In genomic region chr3:129640211-129641000, GRCm38 (mm10) we compare ENCODE assay signal across 10 mouse cellular contexts.
A peak's percentile ranks its signal among the peaks of the same experiment; 100 is the strongest.
DNase-seq lines count a peak whose midpoint lies in the region; ATAC-seq lines count a peak whose summit lies in the region.
"Had no signal": no experiment of that assay in that cellular context is flagged by ENCODE, and none has a peak within 500 bp of the region (broad histone marks: within the 10 kb centered on the region; RNA-seq: fewer than 3 reads in every experiment).

No protein-coding gene starts in this region.

- DNase-seq in kidney, adult 18-20 months: no peak
- DNase-seq in embryonic facial prominence, embryonic 14.5 days (ENCODE audit: low spot score): peak; percentile 59
- DNase-seq in cerebellum, adult 18-20 months: no peak
- no peak for DNase-seq in cerebellum, adult 11-12 months
- DNase-seq in yolk sac, embryonic 10.5 days (ENCODE audit: low spot score): no peak
- DNase-seq: cerebellum, adult 9-10 months had no signal

- H3K27ac ChIP-seq in kidney, embryonic 16.5 days (ENCODE audit: low read length): 0 out of 2 replicates have a peak overlapping the region, but pooled peaks have one; percentile 34
- peak overlapping the region; percentile 71 for H3K27ac ChIP-seq in embryonic facial prominence, embryonic 14.5 days (replicated peaks; ENCODE audit: low read depth, low read length)
- H3K27ac ChIP-seq in hindbrain, embryonic 16.5 days (ENCODE audit: low read depth, low read length): peak overlapping the region; percentile 71
- no peak overlapping the region for H3K27ac ChIP-seq in midbrain, embryonic 15.5 days
- H3K27ac ChIP-seq: stomach, embryonic 15.5 days had no signal

- peak; percentile 57 for ATAC-seq in kidney, embryonic 16.5 days (ENCODE audit: low FRiP score, low TSS enrichment)
- peak; percentile 67 for ATAC-seq in embryonic facial prominence, embryonic 14.5 days (ENCODE audit: low read depth)
- ATAC-seq in hindbrain, embryonic 16.5 days: peak; percentile 88
- ATAC-seq in midbrain, embryonic 15.5 days (replicated peaks): peak; percentile 76

- H3K9ac ChIP-seq in kidney, embryonic 16.5 days (replicated peaks; ENCODE audit: low read length): no peak overlapping the region
- H3K9ac ChIP-seq in embryonic facial prominence, embryonic 14.5 days (ENCODE audit: low read depth, low read length): no peak overlapping the region
- H3K9ac ChIP-seq in hindbrain, embryonic 16.5 days (ENCODE audit: low read depth, low read length): no peak overlapping the region
- H3K9ac ChIP-seq in midbrain, embryonic 15.5 days: no peak overlapping the region
- H3K9ac ChIP-seq: stomach, embryonic 15.5 days had no signal

- WGBS in kidney, embryonic 16.5 days: 54% methylated on average over 10 of the region's 10 CpGs
- WGBS in embryonic facial prominence, embryonic 14.5 days: 54% methylated on average over 10 of the region's 10 CpGs
- WGBS in hindbrain, embryonic 16.5 days: 40% methylated on average over 10 of the region's 10 CpGs
- 43% methylated on average over 10 of the region's 10 CpGs for WGBS in midbrain, embryonic 15.5 days

- H3K4me3 ChIP-seq in kidney, embryonic 16.5 days (ENCODE audit: low read length): no peak overlapping the region
- H3K4me3 ChIP-seq in embryonic facial prominence, embryonic 14.5 days (ENCODE audit: low read depth, low read length): no peak overlapping the region
- H3K4me3 ChIP-seq in hindbrain, embryonic 16.5 days (ENCODE audit: low read length): no peak overlapping the region
- H3K4me3 ChIP-seq in midbrain, embryonic 15.5 days: no peak overlapping the region
- H3K4me3 ChIP-seq: stomach, embryonic 15.5 days had no signal

- H3K4me2 ChIP-seq in kidney, embryonic 16.5 days (replicated peaks; ENCODE audit: low read depth, low read length): no peak overlapping the region
- no peak overlapping the region for H3K4me2 ChIP-seq in embryonic facial prominence, embryonic 14.5 days (ENCODE audit: low read depth, low read length)
- H3K4me2 ChIP-seq in hindbrain, embryonic 16.5 days (ENCODE audit: low read length): no peak overlapping the region
- no peak overlapping the region for H3K4me2 ChIP-seq in midbrain, embryonic 15.5 days
- H3K4me2 ChIP-seq: stomach, embryonic 15.5 days had no signal

- peaks cover 4% of the 10 kb centered on the region; the same call in 1 of the 2 replicates for H3K36me3 ChIP-seq in kidney, embryonic 16.5 days (ENCODE audit: insufficient read depth, low read length)
- no peaks in the 10 kb centered on the region for H3K36me3 ChIP-seq in embryonic facial prominence, embryonic 14.5 days (ENCODE audit: control insufficient read depth, insufficient read depth, low read length)
- 0 out of 2 replicates have a peak, but pooled peaks cover 2% of the 10 kb centered on the region for H3K36me3 ChIP-seq in hindbrain, embryonic 16.5 days (ENCODE audit: control insufficient read depth, insufficient read depth, low read length)
- H3K36me3 ChIP-seq in midbrain, embryonic 15.5 days (replicated peaks): no peaks in the 10 kb centered on the region
- H3K36me3 ChIP-seq: stomach, embryonic 15.5 days had no signal

- H3K9me3 ChIP-seq in kidney, embryonic 16.5 days (ENCODE audit: low read length): no peaks in the 10 kb centered on the region
- H3K9me3 ChIP-seq in embryonic facial prominence, embryonic 14.5 days (ENCODE audit: control insufficient read depth, low read length): no peaks in the 10 kb centered on the region
- no peaks in the 10 kb centered on the region for H3K9me3 ChIP-seq in hindbrain, embryonic 16.5 days (ENCODE audit: control insufficient read depth, low read length)
- no peaks in the 10 kb centered on the region for H3K9me3 ChIP-seq in midbrain, embryonic 15.5 days
- H3K9me3 ChIP-seq: stomach, embryonic 15.5 days had no signal

- H3K4me1 ChIP-seq in kidney, embryonic 16.5 days (ENCODE audit: insufficient read depth, low read length): peaks cover 4% of the 10 kb centered on the region
- peaks cover 11% of the 10 kb centered on the region; the same call in 1 of the 2 replicates for H3K4me1 ChIP-seq in embryonic facial prominence, embryonic 14.5 days (ENCODE audit: control insufficient read depth, insufficient read depth, low read length)
- no peaks in the 10 kb centered on the region; the same call in none of the 2 replicates for H3K4me1 ChIP-seq in hindbrain, embryonic 16.5 days (ENCODE audit: control insufficient read depth, insufficient read depth, low read depth, low read length)
- no peaks in the 10 kb centered on the region for H3K4me1 ChIP-seq in midbrain, embryonic 15.5 days
- H3K4me1 ChIP-seq: stomach, embryonic 15.5 days had no signal

- H3K27me3 ChIP-seq in kidney, embryonic 16.5 days (ENCODE audit: insufficient read depth, low read length): no peaks in the 10 kb centered on the region
- no peaks in the 10 kb centered on the region for H3K27me3 ChIP-seq in embryonic facial prominence, embryonic 14.5 days (replicated peaks; ENCODE audit: control insufficient read depth, insufficient read depth, low read length)
- H3K27me3 ChIP-seq in hindbrain, embryonic 16.5 days (replicated peaks; ENCODE audit: control insufficient read depth, insufficient read depth, low read length): no peaks in the 10 kb centered on the region
- H3K27me3 ChIP-seq in midbrain, embryonic 15.5 days (replicated peaks): no peaks in the 10 kb centered on the region
- H3K27me3 ChIP-seq: stomach, embryonic 15.5 days had no signal
